Mouse (Mus musculus): ENCODE results near the gene Rpl11.
"Not testable (repeated sequence)": the region's sequence is repeated elsewhere in the genome, so short reads cannot be mapped to it uniquely, and the experiment has no call there.

Rpl11 gene

DNA sequence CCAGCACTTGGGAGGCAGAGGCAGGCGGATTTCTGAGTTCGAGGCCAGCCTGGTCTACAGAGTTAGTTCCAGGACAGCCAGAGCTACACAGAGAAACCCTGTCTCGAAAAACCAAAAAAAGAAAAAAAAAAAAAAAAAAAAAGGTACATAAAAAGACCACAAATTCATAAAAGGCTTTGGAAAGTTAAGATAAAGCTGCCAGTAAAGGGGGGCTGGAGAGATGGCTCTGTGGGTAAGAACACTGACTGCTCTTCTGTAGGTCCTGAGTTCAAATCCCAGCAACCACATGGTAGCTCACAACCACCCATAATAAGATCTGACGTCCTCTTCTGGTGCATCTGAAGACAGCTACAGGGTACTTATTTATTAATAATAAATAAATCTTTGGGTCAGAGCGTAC lies 73.0 kb downstream of the Rpl11 start:
- not testable (repeated sequence) for DNase-seq (ENCODE audit: low spot score in 2 of 2)

All from right cerebral cortex, postnatal 10 days (tissue).